Mouse (Mus musculus) embryonic facial prominence, embryonic 14.5 days (tissue): Measurements from ENCODE around the gene Slc26a9. TPM values are rescaled to one million over a fixed set of nuclear protein-coding genes. Genes with fewer than 3 reads are reported as not detected.

Source experiments
- ATAC-seq: fragments of 200-750 bp; cut with Nextera tagmentation; 2 replicates; pipeline ENCODE4 v1.8.0; 2017; ENCODE audit warnings: low read depth, moderate number of reproducible peaks, moderate TSS enrichment
- DNase-seq: peaks from one replicate; pipeline ENCODE4 v3.0.0-alpha.2; 2015; ENCODE audit warnings: low spot score
- H3K27ac ChIP-seq: fragments of 300-500 bp; sonication (generic); replicated peaks from 2 replicates; pipeline ENCODE4 v1.5.1; 2014; ENCODE audit warnings: low read depth, mild to moderate bottlenecking, low read length, moderate library complexity
- H3K27me3 ChIP-seq: fragments of 300-500 bp; sonication (generic); replicated peaks from 2 replicates; pipeline ENCODE4 v1.6.1; 2014; ENCODE audit warnings: low read length; ENCODE audit not compliant: control insufficient read depth, insufficient read depth
- H3K36me3 ChIP-seq: fragments of 300-500 bp; sonication (generic); 2 replicates; pipeline ENCODE4 v1.6.1; 2014; ENCODE audit warnings: low read length, mixed read lengths; ENCODE audit not compliant: control insufficient read depth, insufficient read depth
- H3K4me1 ChIP-seq: fragments of 300-500 bp; sonication (generic); 2 replicates; pipeline ENCODE4 v1.6.1; 2014; ENCODE audit warnings: antibody characterized with exemption, low read length; ENCODE audit not compliant: control insufficient read depth, insufficient read depth
- H3K4me2 ChIP-seq: fragments of 300-500 bp; sonication (generic); 2 replicates; pipeline ENCODE4 v1.6.1; 2014; ENCODE audit warnings: low read depth, mild to moderate bottlenecking, low read length, moderate library complexity, mixed read lengths
- H3K4me3 ChIP-seq: fragments of 300-500 bp; sonication (generic); 2 replicates; pipeline ENCODE4 v1.5.1; 2014; ENCODE audit warnings: low read depth, mild to moderate bottlenecking, low read length
- H3K9ac ChIP-seq: fragments of 300-500 bp; sonication (generic); 2 replicates; pipeline ENCODE4 v1.6.1; 2014; ENCODE audit warnings: low read depth, mild to moderate bottlenecking, low read length, moderate library complexity, mixed read lengths
- H3K9me3 ChIP-seq: fragments of 300-500 bp; sonication (generic); 2 replicates; pipeline ENCODE4 v1.6.1; 2016; ENCODE audit warnings: low read length; ENCODE audit not compliant: control insufficient read depth
- WGBS: fragments of 180-500 bp; shearing (Covaris S2); extraction: QIAGEN DNeasy Blood & Tissue Kit; methylation state at CpG from one replicate; pipeline ENCODE4 v1.1.7; 2014; 5-methylcytosine and 5-hydroxymethylcytosine counted together
- polyA plus RNA-seq: library from polyadenylated mRNA; unstranded; fragments of >200 nt; fragmentation: Nextera tagmentation; extraction: Ambion mirVana; gene quantifications from 2 replicates; pipeline ENCODE4 v1.2.1, GENCODE M21; 2014

Gene Slc26a9
- polyA plus RNA-seq, 1 experiment from 2014 or later = 0.10 TPM

DNA sequence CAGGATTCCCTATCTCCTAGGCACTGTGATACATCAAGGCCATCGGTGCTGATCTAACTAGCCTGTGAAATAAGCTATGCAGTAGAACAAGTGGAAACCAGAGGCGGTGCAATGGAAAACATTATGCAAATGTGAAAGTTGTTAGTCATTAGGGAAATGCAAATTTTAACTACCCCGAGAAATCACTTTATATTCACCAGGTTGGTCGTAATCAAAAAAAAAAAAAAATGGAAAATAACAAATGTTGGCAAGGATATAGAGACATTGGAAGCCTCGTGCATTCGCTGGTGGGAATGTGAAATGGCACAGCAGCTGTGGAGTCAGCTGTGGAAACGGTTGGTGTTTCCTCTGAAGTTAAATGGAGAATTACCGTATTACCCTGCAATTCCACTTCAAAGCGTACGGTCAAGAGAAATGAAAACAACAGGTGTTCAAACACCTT lies 77.1 kb downstream of the Slc26a9 start:
- no peak overlapping the region for H3K4me2 ChIP-seq
- peaks cover 9% of the 10 kb centered on the region; the same call in 1 of the 2 replicates for H3K9me3 ChIP-seq
- DNase-seq = peak; percentile 69
- WGBS = 61% methylated on average over 10 of the region's 10 CpGs
- no peaks in the 10 kb centered on the region for H3K27me3 ChIP-seq
- H3K36me3 ChIP-seq = no peaks in the 10 kb centered on the region
- H3K9ac ChIP-seq = no peak overlapping the region
- no peaks in the 10 kb centered on the region for H3K4me1 ChIP-seq
- no peak for ATAC-seq
- no peak overlapping the region for H3K4me3 ChIP-seq
- 0 out of 2 replicates have a peak overlapping the region, but pooled peaks have one; percentile 18 for H3K27ac ChIP-seq

Other genes starting within 250 kb of the Slc26a9 start
- gene Srgap2, start 216.7 kb upstream of the Slc26a9 start, polyA plus RNA-seq = 21.3 and 23.6 TPM in 2 replicates
- 2.5 and 3.5 TPM in 2 replicates for gene Fam72a, start 216.1 kb upstream of the Slc26a9 start, polyA plus RNA-seq
- 0.05 and 0.08 TPM in 2 replicates for gene Avpr1b, start 144.8 kb upstream of the Slc26a9 start, polyA plus RNA-seq
- 0.14 and 0.15 TPM in 2 replicates for gene Ctse, start 105.7 kb upstream of the Slc26a9 start, polyA plus RNA-seq
- 10.6 and 11.5 TPM in 2 replicates for gene Rab7b, start 55.3 kb upstream of the Slc26a9 start, polyA plus RNA-seq
- 0.38 and 0.48 TPM in 2 replicates for gene Pm20d1, start 53.4 kb downstream of the Slc26a9 start, polyA plus RNA-seq
- 18.0 and 19.5 TPM in 2 replicates for gene Slc41a1, start 83.5 kb downstream of the Slc26a9 start, polyA plus RNA-seq
- 24.1 and 24.4 TPM in 2 replicates for gene Rab29, start 123.2 kb downstream of the Slc26a9 start, polyA plus RNA-seq
- gene Nucks1, start 166.5 kb downstream of the Slc26a9 start, polyA plus RNA-seq = 45.1 and 48.9 TPM in 2 replicates
- 8.5 and 11.0 TPM in 2 replicates for gene Slc45a3, start 218.9 kb downstream of the Slc26a9 start, polyA plus RNA-seq